Mouse (Mus musculus) hindbrain, embryonic 10.5 days (tissue): ENCODE measurements around the gene Asgr1. TPM values are rescaled to one million over a fixed set of nuclear protein-coding genes. Genes with fewer than 3 reads are reported as not detected.

Experiments
- DNase-seq: peaks from one replicate; pipeline ENCODE4 v3.0.0-alpha.2; 2017; ENCODE audit warnings: low spot score
- H3K27ac ChIP-seq: fragments of 300-500 bp; sonication (generic); 2 replicates; pipeline ENCODE4 v1.5.1; 2016; ENCODE audit warnings: mild to moderate bottlenecking, moderate library complexity
- H3K27me3 ChIP-seq: fragments of 300-500 bp; sonication (generic); 2 replicates; pipeline ENCODE4 v1.6.1; 2016; ENCODE audit warnings: mild to moderate bottlenecking; ENCODE audit not compliant: poor library complexity, insufficient read depth, severe bottlenecking
- H3K36me3 ChIP-seq: fragments of 300-500 bp; sonication (generic); 2 replicates; pipeline ENCODE4 v1.6.1; 2016; ENCODE audit warnings: mild to moderate bottlenecking, moderate library complexity
- H3K4me1 ChIP-seq: fragments of 300-500 bp; sonication (generic); replicated peaks from 2 replicates; pipeline ENCODE4 v1.6.1; 2016; ENCODE audit warnings: mild to moderate bottlenecking
- H3K4me3 ChIP-seq: fragments of 300-500 bp; sonication (generic); 2 replicates; pipeline ENCODE4 v1.5.1; 2016; ENCODE audit warnings: mild to moderate bottlenecking, moderate library complexity
- H3K9me3 ChIP-seq: fragments of 300-500 bp; sonication (generic); 2 replicates; pipeline ENCODE4 v1.6.1; 2016; ENCODE audit warnings: mild to moderate bottlenecking, moderate library complexity
- WGBS: fragments of 180-500 bp; shearing (Covaris S2); methylation state at CpG from one replicate; pipeline ENCODE4 v1.1.7; 2016; 5-methylcytosine and 5-hydroxymethylcytosine counted together
- microRNA counts: library from miRNA; unstranded; fragments of <30 nt; microRNA quantifications from one replicate; lab custom pipeline; 2017
- polyA plus RNA-seq: library from polyadenylated mRNA; unstranded; fragments of >200 nt; fragmentation: Nextera tagmentation; extraction: Ambion mirVana; gene quantifications from 2 replicates; pipeline ENCODE4 v1.2.1, GENCODE M21; 2016

Gene Asgr1
- polyA plus RNA-seq, 1 experiment from 2014 or later, result 0.68 TPM

GRCm38 (mm10) chr11:70080803-70081590, 27.1 kb downstream of the Asgr1 start:
- H3K4me3 ChIP-seq, result no peak overlapping the region
- no peaks in the 10 kb centered on the region for H3K27me3 ChIP-seq
- H3K4me1 ChIP-seq, result 0 out of 2 replicates have a peak, but pooled peaks cover 3% of the 10 kb centered on the region
- 87% methylated on average over 15 of the region's 15 CpGs for WGBS
- no peaks in the 10 kb centered on the region for H3K9me3 ChIP-seq
- no peaks in the 10 kb centered on the region for H3K36me3 ChIP-seq
- DNase-seq, result no peak
- H3K27ac ChIP-seq, result no peak overlapping the region

GRCm38 (mm10) chr11:70084563-70084962, 30.7 kb downstream of the Asgr1 start:
- no peaks in the 10 kb centered on the region for H3K9me3 ChIP-seq
- H3K4me3 ChIP-seq, result no peak overlapping the region
- no peak overlapping the region for H3K27ac ChIP-seq
- H3K4me1 ChIP-seq, result 0 out of 2 replicates have a peak, but pooled peaks cover 3% of the 10 kb centered on the region
- no peaks in the 10 kb centered on the region for H3K36me3 ChIP-seq
- H3K27me3 ChIP-seq, result no peaks in the 10 kb centered on the region
- WGBS, result 83% methylated on average over 8 of the region's 8 CpGs
- DNase-seq, result no peak

DNA sequence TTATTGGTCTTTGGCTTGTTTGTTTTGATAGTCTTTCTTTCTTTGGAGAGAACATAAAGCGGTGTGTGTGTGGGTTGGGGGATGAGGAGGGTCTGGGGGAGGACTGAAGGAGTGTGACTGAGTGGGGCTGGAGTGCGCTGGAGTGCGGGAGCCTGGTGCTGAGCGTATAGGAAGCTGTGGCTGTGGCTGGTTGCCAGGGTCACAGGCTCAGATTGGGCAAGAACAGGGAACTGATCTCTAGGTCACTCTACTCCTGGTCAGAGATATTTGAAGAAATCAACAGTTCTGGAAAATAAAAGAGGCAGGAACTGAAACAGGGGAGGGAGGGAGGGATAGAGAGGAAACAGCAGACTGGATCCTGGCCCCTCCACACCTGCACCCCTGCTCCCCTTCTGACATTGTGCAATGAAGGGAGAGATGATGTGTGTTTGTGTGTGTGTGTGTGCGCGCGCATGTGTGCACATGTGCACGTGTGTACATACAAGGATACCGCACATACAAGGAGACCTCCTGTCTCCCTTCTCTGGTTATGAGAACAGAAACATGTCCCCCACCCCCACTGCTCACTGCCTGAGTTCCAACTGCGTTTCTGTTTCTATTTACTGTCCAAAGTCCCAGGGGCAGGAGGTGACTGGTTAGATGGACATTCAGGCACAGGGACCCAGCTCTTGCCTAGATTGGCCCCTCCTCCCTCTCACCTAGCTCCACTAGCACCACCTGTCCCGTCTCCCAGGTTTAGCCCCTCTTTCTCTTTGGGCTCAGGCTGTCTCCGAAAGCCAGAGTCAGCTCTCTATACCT, 38.3 kb downstream of the Asgr1 start, which contains the start of gene Asgr2:
Asgr2 (plus strand) TSS at position 659 of the 798 bp plus-strand sequence.
- no peaks in the 10 kb centered on the region for H3K4me1 ChIP-seq

DNA sequence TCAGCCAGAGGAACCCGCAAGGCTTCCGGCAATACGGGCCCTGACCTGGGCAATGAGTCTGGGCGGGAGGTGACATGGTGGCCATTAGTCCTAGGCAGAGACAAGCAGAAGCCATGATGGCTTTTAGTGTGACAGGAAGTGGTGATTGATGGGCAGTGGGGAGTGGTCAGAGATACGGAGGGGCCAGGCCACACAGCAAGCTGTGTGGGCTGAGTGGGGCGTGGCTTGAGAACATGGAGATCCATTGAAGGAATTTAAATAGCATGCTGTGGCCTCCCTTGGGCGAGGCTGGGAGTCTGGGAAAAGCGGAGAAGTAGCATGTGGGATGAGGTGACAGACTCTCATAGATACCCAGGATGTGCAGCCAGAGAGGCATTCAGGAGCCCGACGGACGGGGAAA, 43.5 kb downstream of the Asgr1 start:
- 78% methylated on average over 11 of the region's 11 CpGs for WGBS
- no peaks in the 10 kb centered on the region for H3K27me3 ChIP-seq
- DNase-seq, result no peak
- no peak overlapping the region for H3K4me3 ChIP-seq
- no peaks in the 10 kb centered on the region for H3K9me3 ChIP-seq
- no peak overlapping the region for H3K27ac ChIP-seq
- no peaks in the 10 kb centered on the region; the same call in 1 of the 2 replicates for H3K4me1 ChIP-seq
- H3K36me3 ChIP-seq, result no peaks in the 10 kb centered on the region

More for the DNA sequence above, 38.3 kb downstream of the Asgr1 start, which contains the start of gene Asgr2:
- H3K4me3 ChIP-seq, result no peak within 1 kb of the TSS
- no peaks in the 10 kb centered on the region for H3K36me3 ChIP-seq
- no peak within 1 kb of the TSS for H3K27ac ChIP-seq
- 83% methylated on average over 12 of the region's 12 CpGs for WGBS
- H3K27me3 ChIP-seq, result no peaks in the 10 kb centered on the region
- no peaks in the 10 kb centered on the region for H3K9me3 ChIP-seq
- no peak for DNase-seq

- Histone ChIP-seq H3K4me3 (no peak overlapping the region), H3K27me3 (no peaks in the 10 kb centered on the region), H3K27ac (no peak overlapping the region), H3K9me3 (no peaks in the 10 kb centered on the region), H3K36me3 (no peaks in the 10 kb centered on the region), H3K4me1 (no peaks in the 10 kb centered on the region; the same call in 1 of the 2 replicates)
- no peak for DNase-seq
- WGBS, result 93% methylated on average over 2 of the region's 2 CpGs
Measured at GRCm38 (mm10) chr11:70099102-70099501, 45.2 kb downstream of the Asgr1 start.

DNA sequence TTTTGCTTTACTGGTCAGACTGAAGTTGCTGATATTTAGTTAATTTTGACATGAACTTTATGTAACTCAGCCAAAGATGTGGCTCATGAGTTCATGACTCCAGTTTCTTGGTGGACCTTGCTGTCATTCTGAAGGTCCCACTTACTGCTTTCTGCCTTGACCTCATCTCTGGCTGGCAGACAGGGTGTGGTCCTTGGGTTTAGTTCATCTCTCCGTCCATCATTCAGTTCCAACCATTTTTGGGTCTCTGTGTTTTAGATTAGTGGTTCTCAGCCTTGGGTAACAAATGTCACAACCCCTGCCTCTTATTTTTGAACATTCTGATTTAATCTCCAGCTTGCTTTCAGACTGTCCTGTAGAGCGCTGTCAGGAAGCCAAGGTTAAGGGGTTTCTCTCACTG, 45.9 kb downstream of the Asgr1 start:
- no peak for DNase-seq
- Histone ChIP-seq H3K27me3 (no peaks in the 10 kb centered on the region), H3K4me1 (no peaks in the 10 kb centered on the region; the same call in 1 of the 2 replicates), H3K4me3 (no peak overlapping the region), H3K9me3 (no peaks in the 10 kb centered on the region), H3K27ac (no peak overlapping the region), H3K36me3 (no peaks in the 10 kb centered on the region)
- 78% methylated on average over 2 of the region's 2 CpGs for WGBS

DNA sequence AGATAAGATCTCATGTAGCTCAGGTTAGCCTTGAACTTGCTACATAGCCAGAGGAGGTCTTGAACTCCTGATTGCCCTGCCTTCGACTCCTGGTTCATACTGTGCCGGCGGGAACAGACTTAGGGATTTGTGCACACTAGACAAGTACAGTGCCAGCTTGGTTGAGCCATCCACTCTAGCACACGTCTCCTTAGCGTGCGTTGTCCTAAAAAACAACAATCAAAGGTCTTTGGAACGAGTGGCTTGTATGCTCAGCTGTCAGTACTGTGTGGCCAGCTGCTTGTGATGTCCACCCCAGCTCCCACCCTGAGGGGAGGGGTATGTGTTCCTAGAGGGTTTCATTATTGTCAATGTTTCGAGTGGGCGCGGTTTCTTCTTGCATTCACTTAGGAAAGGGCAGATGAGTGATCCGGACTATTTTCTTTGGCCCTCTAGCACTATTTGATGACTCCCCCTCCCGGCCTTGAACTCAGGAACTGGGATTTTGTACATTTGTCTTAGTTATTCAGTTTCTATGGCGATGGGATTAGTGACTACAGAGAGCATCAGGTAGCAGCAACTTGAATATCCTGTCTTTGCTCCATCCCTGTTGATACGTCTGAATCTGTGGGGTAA, 49.9 kb downstream of the Asgr1 start:
- Histone ChIP-seq H3K4me1 (no peaks in the 10 kb centered on the region), H3K36me3 (no peaks in the 10 kb centered on the region), H3K9me3 (no peaks in the 10 kb centered on the region), H3K4me3 (no peak overlapping the region), H3K27me3 (no peaks in the 10 kb centered on the region), H3K27ac (no peak overlapping the region)
- no peak for DNase-seq
- 83% methylated on average over 14 of the region's 14 CpGs for WGBS

DNA sequence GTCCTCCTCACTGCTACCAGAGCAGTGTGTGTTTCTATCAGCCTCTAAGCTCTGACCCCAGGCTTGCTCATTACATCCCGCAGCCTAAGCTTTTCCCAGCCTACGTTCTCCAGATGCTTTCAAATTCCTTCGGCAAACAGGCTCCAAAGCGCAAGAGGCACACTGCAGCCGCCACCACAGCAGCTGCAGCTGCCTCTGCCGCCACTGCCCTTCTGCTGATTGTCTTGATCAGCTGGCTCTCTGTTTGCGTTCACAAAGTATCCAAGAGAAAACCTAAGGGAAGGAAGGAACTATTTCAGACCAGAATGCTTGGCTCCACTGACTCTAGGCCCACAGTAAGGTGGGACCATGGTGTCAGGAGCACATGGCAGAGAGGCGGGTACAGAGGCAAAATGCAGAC, 53.2 kb downstream of the Asgr1 start:
- WGBS, result 72% methylated on average over 8 of the region's 8 CpGs
- Histone ChIP-seq H3K4me3 (no peak overlapping the region), H3K9me3 (no peaks in the 10 kb centered on the region), H3K36me3 (no peaks in the 10 kb centered on the region), H3K27me3 (no peaks in the 10 kb centered on the region), H3K27ac (0 out of 2 replicates have a peak overlapping the region, but pooled peaks have one; percentile 2), H3K4me1 (no peaks in the 10 kb centered on the region)
- no peak for DNase-seq

MicroRNAs within 50 kb of the gene (microRNA counts, 519-probe panel; counts per million panel counts)
- 1,255 counts per million, percentile 77 among the panel's probes with 10 or more counts for microRNA mmu-miR-324-3p (lab: Ali Mortazavi, UCI)
- 1,255 counts per million, percentile 77 among the panel's probes with 10 or more counts for microRNA mmu-miR-324-5p (lab: Ali Mortazavi, UCI)

Other genes starting within 250 kb of the Asgr1 start
- 1.3 and 1.5 TPM in 2 replicates for gene Tmem102, start 248.5 kb upstream of the Asgr1 start, polyA plus RNA-seq
- not detected in 2 replicates for gene Gm39566, start 238.8 kb upstream of the Asgr1 start, polyA plus RNA-seq
- gene Spem2, start 235.6 kb upstream of the Asgr1 start, polyA plus RNA-seq, result not detected in 2 replicates
- 0.34 TPM in 1 of 2 replicates, not detected in the other for gene Spem1, start 231.9 kb upstream of the Asgr1 start, polyA plus RNA-seq
- gene Nlgn2, start 216.3 kb upstream of the Asgr1 start, polyA plus RNA-seq, result 5.8 and 9.1 TPM in 2 replicates
- 312 and 362 TPM in 2 replicates for gene Tmem256, start 215.6 kb upstream of the Asgr1 start, polyA plus RNA-seq
- gene Plscr3, start 207.7 kb upstream of the Asgr1 start, polyA plus RNA-seq, result 85.3 and 88.7 TPM in 2 replicates
- 0.77 and 1.7 TPM in 2 replicates for gene Tnk1, start 195.4 kb upstream of the Asgr1 start, polyA plus RNA-seq
- not detected in 2 replicates for gene Tmem95, start 176.1 kb upstream of the Asgr1 start, polyA plus RNA-seq
- 5.2 and 6.8 TPM in 2 replicates for gene Kctd11, start 172.7 kb upstream of the Asgr1 start, polyA plus RNA-seq
- gene Acap1, start 158.5 kb upstream of the Asgr1 start, polyA plus RNA-seq, result 1.2 and 1.4 TPM in 2 replicates
- gene 2810408A11Rik, start 153.1 kb upstream of the Asgr1 start, polyA plus RNA-seq, result 11.4 and 15.2 TPM in 2 replicates
- gene Neurl4, start 153.0 kb upstream of the Asgr1 start, polyA plus RNA-seq, result 12.5 and 13.4 TPM in 2 replicates
- gene Gps2, start 140.2 kb upstream of the Asgr1 start, polyA plus RNA-seq, result 96.8 and 105 TPM in 2 replicates
- gene Eif5a, start 132.1 kb upstream of the Asgr1 start, polyA plus RNA-seq, result 2,350 and 2,667 TPM in 2 replicates
- 2.8 and 2.9 TPM in 2 replicates for gene Ybx2, start 118.3 kb upstream of the Asgr1 start, polyA plus RNA-seq
- 11.0 and 13.0 TPM in 2 replicates for gene Slc2a4, start 105.9 kb upstream of the Asgr1 start, polyA plus RNA-seq
- 14.6 and 37.6 TPM in 2 replicates for gene Cldn7, start 89.3 kb upstream of the Asgr1 start, polyA plus RNA-seq
- 22.6 and 25.7 TPM in 2 replicates for gene Ctdnep1, start 72.9 kb upstream of the Asgr1 start, polyA plus RNA-seq
- 156 and 167 TPM in 2 replicates for gene Elp5, start 71.6 kb upstream of the Asgr1 start, polyA plus RNA-seq
- 421 and 580 TPM in 2 replicates for gene Gabarap, start 62.9 kb upstream of the Asgr1 start, polyA plus RNA-seq
- gene Phf23, start 58.3 kb upstream of the Asgr1 start, polyA plus RNA-seq, result 93.7 and 98.1 TPM in 2 replicates
- gene Dvl2, start 53.5 kb upstream of the Asgr1 start, polyA plus RNA-seq, result 50.3 and 51.8 TPM in 2 replicates
- 44.9 and 51.7 TPM in 2 replicates for gene Acadvl, start 38.7 kb upstream of the Asgr1 start, polyA plus RNA-seq
- 16.4 and 19.9 TPM in 2 replicates for gene Dlg4, start 37.1 kb upstream of the Asgr1 start, polyA plus RNA-seq
- 0.51 TPM in 1 of 2 replicates, not detected in the other for gene Asgr2, start 38.6 kb downstream of the Asgr1 start, polyA plus RNA-seq
- gene Mgl2, start 76.2 kb downstream of the Asgr1 start, polyA plus RNA-seq, result not detected in 2 replicates
- 0.35 and 0.81 TPM in 2 replicates for gene Clec10a, start 102.1 kb downstream of the Asgr1 start, polyA plus RNA-seq
- gene Slc16a11, start 158.7 kb downstream of the Asgr1 start, polyA plus RNA-seq, result 0.93 and 1.5 TPM in 2 replicates
- 15.7 and 18.0 TPM in 2 replicates for gene Slc16a13, start 167.0 kb downstream of the Asgr1 start, polyA plus RNA-seq
- gene Bcl6b, start 175.7 kb downstream of the Asgr1 start, polyA plus RNA-seq, result 5.5 and 5.6 TPM in 2 replicates
- 240 and 261 TPM in 2 replicates for gene 0610010K14Rik, start 183.8 kb downstream of the Asgr1 start, polyA plus RNA-seq
- gene Gm21988, start 185.7 kb downstream of the Asgr1 start, polyA plus RNA-seq, result 10.0 and 14.5 TPM in 2 replicates
- gene Rnasek, start 185.8 kb downstream of the Asgr1 start, polyA plus RNA-seq, result 125 and 171 TPM in 2 replicates
- 2.4 and 3.7 TPM in 2 replicates for gene Alox12, start 201.3 kb downstream of the Asgr1 start, polyA plus RNA-seq